ENCODE assay signal across 10 mouse cellular contexts in the genomic region with DNA sequence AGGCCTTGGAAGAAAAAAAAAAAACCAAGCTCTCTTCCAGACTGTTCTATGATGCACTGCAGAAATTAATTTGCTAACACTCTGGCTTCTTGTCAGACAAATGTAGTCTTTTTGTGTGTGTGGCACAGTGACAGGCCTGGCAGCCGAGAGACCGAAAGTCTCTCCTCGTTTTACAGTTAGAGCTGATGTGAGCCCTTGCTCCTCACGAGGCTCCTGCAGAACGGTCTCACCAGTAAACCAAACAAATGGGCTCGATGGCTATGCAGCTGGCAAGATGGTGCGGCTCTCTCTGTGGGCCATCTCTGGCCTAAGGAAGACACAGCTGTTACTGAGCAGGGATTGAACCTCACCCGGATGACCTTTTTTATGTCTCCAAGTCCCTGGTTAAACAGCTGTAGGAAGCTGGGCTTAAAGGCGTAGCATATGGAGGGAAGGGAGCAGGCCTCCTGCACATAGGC. TPM values are rescaled to one million over a fixed set of nuclear protein-coding genes. Genes with fewer than 3 reads are reported as not detected.
DNase-seq lines count a peak whose midpoint lies in the region; ATAC-seq lines count a peak whose summit lies in the region.
"Had no signal": no experiment of that assay in that cellular context is flagged by ENCODE, and none has a peak within 500 bp of the region (broad histone marks: within the 10 kb centered on the region; RNA-seq: fewer than 3 reads in every experiment).

No protein-coding gene starts in this region.

- H3K4me3 ChIP-seq in kidney, embryonic 14.5 days (ENCODE audit: low read length) = no peak overlapping the region
- no peak overlapping the region for H3K4me3 ChIP-seq in midbrain, embryonic 12.5 days
- no peak overlapping the region for H3K4me3 ChIP-seq in midbrain, embryonic 16.5 days (ENCODE audit: low read depth, low read length)
- H3K4me3 ChIP-seq in stomach, embryonic 16.5 days (replicated peaks; ENCODE audit: low read length) = no peak overlapping the region
- H3K4me3 ChIP-seq: limb, embryonic 13.5 days had no signal

- no peak overlapping the region for H3K27ac ChIP-seq in kidney, embryonic 14.5 days (ENCODE audit: low read depth, low read length)
- H3K27ac ChIP-seq in midbrain, embryonic 12.5 days (replicated peaks) = 0 out of 2 replicates have a peak overlapping the region, but pooled peaks have one; percentile 21
- no peak overlapping the region for H3K27ac ChIP-seq in midbrain, embryonic 16.5 days (ENCODE audit: low read length)
- H3K27ac ChIP-seq in stomach, embryonic 16.5 days (ENCODE audit: low read length) = peak overlapping the region; percentile 66
- H3K27ac ChIP-seq: limb, embryonic 13.5 days had no signal

- H3K4me1 ChIP-seq in kidney, embryonic 14.5 days (ENCODE audit: control insufficient read depth, insufficient read depth, low read length) = no peaks in the 10 kb centered on the region
- peaks cover 23% of the 10 kb centered on the region for H3K4me1 ChIP-seq in midbrain, embryonic 12.5 days
- H3K4me1 ChIP-seq in midbrain, embryonic 16.5 days (ENCODE audit: control insufficient read depth, insufficient read depth, low read length) = peaks cover 21% of the 10 kb centered on the region
- peaks cover 26% of the 10 kb centered on the region for H3K4me1 ChIP-seq in stomach, embryonic 16.5 days (ENCODE audit: control insufficient read depth, insufficient read depth, low read length)

- H3K36me3 ChIP-seq in kidney, embryonic 14.5 days (ENCODE audit: control insufficient read depth, insufficient read depth, low read length) = no peaks in the 10 kb centered on the region
- peaks cover 7% of the 10 kb centered on the region; the same call in 1 of the 2 replicates for H3K36me3 ChIP-seq in midbrain, embryonic 12.5 days
- H3K36me3 ChIP-seq in midbrain, embryonic 16.5 days (ENCODE audit: control insufficient read depth, insufficient read depth, low read length) = no peaks in the 10 kb centered on the region
- H3K36me3 ChIP-seq in stomach, embryonic 16.5 days (ENCODE audit: control insufficient read depth, insufficient read depth, low read length) = no peaks in the 10 kb centered on the region
- H3K36me3 ChIP-seq: limb, embryonic 13.5 days had no signal

- no peaks in the 10 kb centered on the region for H3K27me3 ChIP-seq in kidney, embryonic 14.5 days (ENCODE audit: control insufficient read depth, insufficient read depth, low read length)
- H3K27me3 ChIP-seq in midbrain, embryonic 12.5 days = 0 out of 2 replicates have a peak, but pooled peaks cover 4% of the 10 kb centered on the region
- H3K27me3 ChIP-seq in midbrain, embryonic 16.5 days (ENCODE audit: control insufficient read depth, insufficient read depth, low read depth, low read length) = no peaks in the 10 kb centered on the region
- H3K27me3 ChIP-seq in stomach, embryonic 16.5 days (ENCODE audit: control insufficient read depth, insufficient read depth, low read length) = no peaks in the 10 kb centered on the region

- no peak overlapping the region for H3K9ac ChIP-seq in kidney, embryonic 14.5 days (ENCODE audit: low read depth, low read length)
- H3K9ac ChIP-seq in midbrain, embryonic 12.5 days (replicated peaks) = no peak overlapping the region
- H3K9ac ChIP-seq in midbrain, embryonic 16.5 days (ENCODE audit: low read depth, low read length) = no peak overlapping the region
- no peak overlapping the region for H3K9ac ChIP-seq in stomach, embryonic 16.5 days (ENCODE audit: low read length)
- H3K9ac ChIP-seq: limb, embryonic 13.5 days had no signal

- no peak for DNase-seq in kidney, postnatal 25 days
- DNase-seq in gastrocnemius, postnatal 25 days = peak; percentile 50
- DNase-seq: retina, postnatal 1 day; thymus, postnatal 14 days had no signal

- H3K4me2 ChIP-seq in kidney, embryonic 14.5 days (replicated peaks; ENCODE audit: low read depth, low read length) = no peak overlapping the region
- H3K4me2 ChIP-seq in midbrain, embryonic 12.5 days (replicated peaks) = no peak overlapping the region
- H3K4me2 ChIP-seq in midbrain, embryonic 16.5 days (ENCODE audit: low read length) = no peak overlapping the region
- no peak overlapping the region for H3K4me2 ChIP-seq in stomach, embryonic 16.5 days (ENCODE audit: low read depth, low read length)
- H3K4me2 ChIP-seq: limb, embryonic 13.5 days had no signal

- WGBS in kidney, embryonic 14.5 days = 31% methylated on average over 9 of the region's 9 CpGs
- 71% methylated on average over 9 of the region's 9 CpGs for WGBS in midbrain, embryonic 12.5 days
- 68% methylated on average over 9 of the region's 9 CpGs for WGBS in midbrain, embryonic 16.5 days
- WGBS in stomach, embryonic 16.5 days = 50% methylated on average over 9 of the region's 9 CpGs

- H3K9me3 ChIP-seq in kidney, embryonic 14.5 days (ENCODE audit: control insufficient read depth, low read length) = no peaks in the 10 kb centered on the region
- H3K9me3 ChIP-seq in midbrain, embryonic 12.5 days = no peaks in the 10 kb centered on the region
- H3K9me3 ChIP-seq in midbrain, embryonic 16.5 days (replicated peaks; ENCODE audit: control insufficient read depth, low read length, poor library complexity, severe bottlenecking) = no peaks in the 10 kb centered on the region
- no peaks in the 10 kb centered on the region for H3K9me3 ChIP-seq in stomach, embryonic 16.5 days (replicated peaks; ENCODE audit: control insufficient read depth, low read length)
- H3K9me3 ChIP-seq: limb, embryonic 13.5 days had no signal

- ATAC-seq in kidney, embryonic 14.5 days (ENCODE audit: low FRiP score, low TSS enrichment) = peak; percentile 30; the same call in 1 of the 2 replicates
- no peak for ATAC-seq in midbrain, embryonic 12.5 days (ENCODE audit: low FRiP score, low read depth)
- no peak for ATAC-seq in midbrain, embryonic 16.5 days
- ATAC-seq in stomach, embryonic 16.5 days (ENCODE audit: insufficient read depth, low FRiP score) = peak; percentile 34; the same call in 1 of the 2 replicates
- ATAC-seq in cerebellum, adult (ENCODE audit: insufficient number of reproducible peaks, low FRiP score, low TSS enrichment) = no peak

RNA-seq across cellular contexts. Expression of a gene that starts 48.3 kb away (rescaled TPM):
- 10.4 and 15.3 TPM in 2 replicates for polyA plus RNA-seq in kidney, embryonic 14.5 days (2014; fragmentation: Nextera tagmentation; extraction: Ambion mirVana)
- 17.1 and 19.6 TPM in 2 replicates for polyA plus RNA-seq in midbrain, embryonic 12.5 days (2016; fragmentation: Nextera tagmentation; extraction: Ambion mirVana)
- 12.0 and 12.5 TPM in 2 replicates for polyA plus RNA-seq in midbrain, embryonic 16.5 days (2015; fragmentation: Nextera tagmentation; extraction: Ambion mirVana)
- 10 to 100 TPM; 25.1 to 32.3 TPM for total RNA-seq in gastrocnemius, postnatal 25 days (2021)
- polyA plus RNA-seq in stomach, embryonic 16.5 days (2015; fragmentation: Nextera tagmentation; extraction: Ambion mirVana) = 8.3 and 11.1 TPM in 2 replicates

Comparison
In these comparisons a context has a peak if more than half of its experiments do, and no peak if none do; other contexts are left out.
1. H3K27ac ChIP-seq: peak in midbrain, embryonic 12.5 days (single experiment) and stomach, embryonic 16.5 days (single experiment); none in kidney, embryonic 14.5 days (single experiment) and midbrain, embryonic 16.5 days (single experiment).
2. ATAC-seq: peak in kidney, embryonic 14.5 days (single experiment) and stomach, embryonic 16.5 days (single experiment); none in midbrain, embryonic 12.5 days (single experiment), midbrain, embryonic 16.5 days (single experiment) and cerebellum, adult (single experiment).